Mouse (Mus musculus): ENCODE measurements around the gene Unc45b.

GRCm38 (mm10) chr11:82991469-82992166, 81.3 kb downstream of the Unc45b start, which contains the start of gene Slfn9:
- TF ChIP-seq POLR2A (IDR thresholded peaks at IDR 0.05; ENCODE audit: insufficient read depth, low read depth, low read length) (no peak), CTCF (IDR thresholded peaks at IDR 0.05; ENCODE audit: insufficient read depth, low read depth, low read length) (no peak)
